Mouse (Mus musculus): Measurements from ENCODE around the gene Adgrl1. TPM values are rescaled to one million over a fixed set of nuclear protein-coding genes. Genes with fewer than 3 reads are reported as not detected.
"Not testable (repeated sequence)": the region's sequence is repeated elsewhere in the genome, so short reads cannot be mapped to it uniquely, and the experiment has no call there.

The Adgrl1 gene
- polyA plus RNA-seq, 1 experiment from 2014 or later = 51.2 TPM

GRCm38 (mm10) chr8:83973161-83974031, 73.5 kb downstream of the Adgrl1 start:
- no peaks in the 10 kb centered on the region for H3K27me3 ChIP-seq
- in situ Hi-C loops (cut with MboI; ENCODE audit: low pct_unique_long_range_greater_than_20kb) = no loop called here
- DNase-seq (ENCODE audit: low read depth, low spot score) (no peak), ATAC-seq (peak; percentile 38)
- TF ChIP-seq CTCF (IDR thresholded peaks at IDR 0.05) = no peak
- CTCF ChIA-PET = no interaction called here
- POLR2A ChIA-PET = no interaction called here

- TF ChIP-seq CTCF (IDR thresholded peaks at IDR 0.05) = no peak
- no peak for ATAC-seq
- POLR2A ChIA-PET = interaction anchor here (0.7 kb wide), 1 partner anchor 681 kb away, joined by 8 read pairs; no protein-coding TSS in a partner anchor
- H3K27me3 ChIP-seq = no peaks in the 10 kb centered on the region
- in situ Hi-C loops (cut with MboI; ENCODE audit: low pct_unique_long_range_greater_than_20kb) = no loop called here
- DNase-seq (ENCODE audit: low read depth, low spot score) = no peak
- CTCF ChIA-PET = interaction anchor here (1.0 kb wide), 1 partner anchor 19 kb away, joined by 4 read pairs; no protein-coding TSS in a partner anchor
Observed at GRCm38 (mm10) chr8:83974521-83974920, 74.6 kb downstream of the Adgrl1 start.

- ChIA-PET CTCF (interaction anchor here (1.1 to 1.4 kb wide), 3 partner anchors 12 to 23 kb away, joined by 3 to 6 read pairs (median 4); no protein-coding TSS in a partner anchor), POLR2A (no interaction called here)
- in situ Hi-C loops (cut with MboI; ENCODE audit: low pct_unique_long_range_greater_than_20kb) = no loop called here
- DNase-seq (ENCODE audit: low read depth, low spot score) (no peak), ATAC-seq (no peak)
- no peaks in the 10 kb centered on the region for H3K27me3 ChIP-seq
- no peak for TF ChIP-seq CTCF (IDR thresholded peaks at IDR 0.05)
Observed at GRCm38 (mm10) chr8:83976101-83976630, 76.3 kb downstream of the Adgrl1 start.

DNA sequence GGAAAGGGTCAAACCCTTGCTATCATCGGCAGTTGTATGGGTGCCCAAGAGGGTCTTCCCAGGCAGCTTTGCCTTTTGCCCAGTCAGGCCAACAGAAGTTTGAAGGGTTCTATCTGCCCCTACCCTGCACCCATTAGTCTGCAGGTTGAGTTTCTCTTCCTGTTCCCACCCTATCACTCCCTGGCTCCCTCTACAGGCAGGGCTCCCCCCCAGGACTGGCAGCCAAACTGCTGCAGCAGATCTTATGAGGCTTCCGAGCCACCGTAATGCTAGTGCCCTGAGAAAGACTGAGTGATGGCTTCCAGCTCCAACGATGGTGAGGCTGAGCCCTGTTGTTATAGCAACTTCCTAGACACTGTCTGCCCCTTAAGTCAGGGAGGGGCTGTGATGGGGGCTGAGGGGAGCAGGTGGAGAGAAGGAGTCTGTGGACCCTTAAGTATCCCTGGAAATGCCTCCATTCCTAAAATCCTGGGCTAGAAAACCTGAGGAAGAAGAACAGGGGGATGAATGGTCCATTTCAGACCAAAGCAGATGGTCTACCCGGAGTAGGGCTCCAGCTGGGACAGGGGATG, 77.0 kb downstream of the Adgrl1 start:
- in situ Hi-C loops (cut with MboI; ENCODE audit: low pct_unique_long_range_greater_than_20kb) = no loop called here
- ChIA-PET POLR2A (interaction anchor here (0.7 kb wide), 1 partner anchor 12 kb away, joined by 3 read pairs; no protein-coding TSS in a partner anchor), CTCF (interaction anchor here (1.3 kb wide), 1 partner anchor 11 kb away, joined by 5 read pairs; no protein-coding TSS in a partner anchor)
- H3K27me3 ChIP-seq = no peaks in the 10 kb centered on the region
- ATAC-seq (no peak), DNase-seq (ENCODE audit: low read depth, low spot score) (no peak)
- TF ChIP-seq CTCF (IDR thresholded peaks at IDR 0.05) = no peak

- in situ Hi-C loops (cut with MboI; ENCODE audit: low pct_unique_long_range_greater_than_20kb) = no loop called here
- POLR2A ChIA-PET = no interaction called here
- CTCF ChIA-PET = interaction anchor here (1.3 kb wide), 1 partner anchor 10 kb away, joined by 5 read pairs; no protein-coding TSS in a partner anchor
- H3K27me3 ChIP-seq = no peaks in the 10 kb centered on the region
- no peak for TF ChIP-seq CTCF (IDR thresholded peaks at IDR 0.05)
- ATAC-seq (no peak), DNase-seq (ENCODE audit: low read depth, low spot score) (no peak)
Observed at GRCm38 (mm10) chr8:83977646-83978045, 77.7 kb downstream of the Adgrl1 start.

- CTCF ChIA-PET = interaction anchor here (1.3 kb wide), 1 partner anchor 9 kb away, joined by 5 read pairs; no protein-coding TSS in a partner anchor
- TF ChIP-seq CTCF (IDR thresholded peaks at IDR 0.05) = no peak
- in situ Hi-C loops (cut with MboI; ENCODE audit: low pct_unique_long_range_greater_than_20kb) = no loop called here
- DNase-seq (ENCODE audit: low read depth, low spot score) (no peak), ATAC-seq (no peak)
- no peaks in the 10 kb centered on the region for H3K27me3 ChIP-seq
- POLR2A ChIA-PET = no interaction called here
Observed at GRCm38 (mm10) chr8:83978200-83978599, 78.3 kb downstream of the Adgrl1 start.

DNA sequence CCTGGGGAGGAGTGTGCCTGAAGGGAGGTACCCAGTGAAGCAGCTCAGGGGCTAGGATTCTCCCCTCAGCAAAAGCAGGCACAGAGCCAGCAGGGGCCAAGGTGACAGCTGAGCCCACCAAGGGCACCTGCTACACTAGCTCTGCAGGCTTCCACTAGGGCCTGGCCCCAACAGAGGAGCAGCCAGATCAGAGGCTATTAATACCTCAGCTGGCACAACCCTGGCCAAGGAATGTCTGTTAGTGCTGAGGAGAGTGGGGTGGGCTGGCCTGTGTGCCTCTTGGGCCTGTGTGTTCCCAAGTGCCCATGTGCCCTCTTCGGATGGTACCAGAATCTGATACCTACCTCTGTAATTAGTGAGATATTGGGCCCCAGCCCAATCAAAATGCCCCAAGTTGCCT, 80.3 kb downstream of the Adgrl1 start:
- TF ChIP-seq CTCF (IDR thresholded peaks at IDR 0.05) = no peak
- DNase-seq (ENCODE audit: low read depth, low spot score) = no peak
- in situ Hi-C loops (cut with MboI; ENCODE audit: low pct_unique_long_range_greater_than_20kb) = no loop called here

GRCm38 (mm10) chr8:83980845-83981244, 80.9 kb downstream of the Adgrl1 start:
- ChIA-PET CTCF (no interaction called here), POLR2A (no interaction called here)
- no peak for DNase-seq (ENCODE audit: low read depth, low spot score)
- in situ Hi-C loops (cut with MboI; ENCODE audit: low pct_unique_long_range_greater_than_20kb) = no loop called here
- no peak for ATAC-seq
- no peaks in the 10 kb centered on the region for H3K27me3 ChIP-seq
- TF ChIP-seq CTCF (IDR thresholded peaks at IDR 0.05) = no peak

More for the DNA sequence above, 80.3 kb downstream of the Adgrl1 start:
- no peak for ATAC-seq
- CTCF ChIA-PET = no interaction called here
- POLR2A ChIA-PET = no interaction called here
- no peaks in the 10 kb centered on the region for H3K27me3 ChIP-seq

GRCm38 (mm10) chr8:83981533-83981932, 81.6 kb downstream of the Adgrl1 start:
- in situ Hi-C loops (cut with MboI; ENCODE audit: low pct_unique_long_range_greater_than_20kb) = no loop called here
- DNase-seq (ENCODE audit: low read depth, low spot score) = no peak
- TF ChIP-seq CTCF (IDR thresholded peaks at IDR 0.05) = no peak
- ChIA-PET CTCF (no interaction called here), POLR2A (no interaction called here)
- ATAC-seq = no peak
- H3K27me3 ChIP-seq = no peaks in the 10 kb centered on the region

GRCm38 (mm10) chr8:83982449-83982848, 82.5 kb downstream of the Adgrl1 start:
- ChIA-PET POLR2A (no interaction called here), CTCF (no interaction called here)
- no peak for TF ChIP-seq CTCF (IDR thresholded peaks at IDR 0.05)
- no peaks in the 10 kb centered on the region for H3K27me3 ChIP-seq
- ATAC-seq (no peak), DNase-seq (ENCODE audit: low read depth, low spot score) (no peak)
- in situ Hi-C loops (cut with MboI; ENCODE audit: low pct_unique_long_range_greater_than_20kb) = no loop called here

DNA sequence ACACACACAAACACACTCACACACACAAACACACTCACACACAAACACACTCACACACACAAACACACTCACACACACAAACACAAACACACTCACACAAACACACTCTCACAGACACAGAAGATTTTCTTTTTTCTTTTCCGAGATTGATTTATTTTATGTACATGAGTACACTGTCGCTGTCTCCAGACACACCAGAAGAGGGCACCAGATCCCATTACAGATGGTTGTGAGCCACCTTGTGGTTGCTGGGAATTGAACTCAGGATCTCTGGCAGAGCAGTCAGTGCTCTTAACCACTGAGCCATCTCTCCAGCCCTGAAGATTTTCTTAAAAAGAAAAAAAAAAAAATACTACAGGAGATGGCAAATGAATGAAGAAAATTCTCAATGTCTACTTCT, 83.3 kb downstream of the Adgrl1 start:
- ATAC-seq; POLR2A ChIA-PET; in situ Hi-C loops (cut with MboI; ENCODE audit: low pct_unique_long_range_greater_than_20kb): not testable (repeated sequence)

More for the DNA sequence above, 83.3 kb downstream of the Adgrl1 start:
- DNase-seq (ENCODE audit: low read depth, low spot score); H3K27me3 ChIP-seq; CTCF ChIA-PET: not testable (repeated sequence)

All from Patski (cell line).